In the genomic region with DNA sequence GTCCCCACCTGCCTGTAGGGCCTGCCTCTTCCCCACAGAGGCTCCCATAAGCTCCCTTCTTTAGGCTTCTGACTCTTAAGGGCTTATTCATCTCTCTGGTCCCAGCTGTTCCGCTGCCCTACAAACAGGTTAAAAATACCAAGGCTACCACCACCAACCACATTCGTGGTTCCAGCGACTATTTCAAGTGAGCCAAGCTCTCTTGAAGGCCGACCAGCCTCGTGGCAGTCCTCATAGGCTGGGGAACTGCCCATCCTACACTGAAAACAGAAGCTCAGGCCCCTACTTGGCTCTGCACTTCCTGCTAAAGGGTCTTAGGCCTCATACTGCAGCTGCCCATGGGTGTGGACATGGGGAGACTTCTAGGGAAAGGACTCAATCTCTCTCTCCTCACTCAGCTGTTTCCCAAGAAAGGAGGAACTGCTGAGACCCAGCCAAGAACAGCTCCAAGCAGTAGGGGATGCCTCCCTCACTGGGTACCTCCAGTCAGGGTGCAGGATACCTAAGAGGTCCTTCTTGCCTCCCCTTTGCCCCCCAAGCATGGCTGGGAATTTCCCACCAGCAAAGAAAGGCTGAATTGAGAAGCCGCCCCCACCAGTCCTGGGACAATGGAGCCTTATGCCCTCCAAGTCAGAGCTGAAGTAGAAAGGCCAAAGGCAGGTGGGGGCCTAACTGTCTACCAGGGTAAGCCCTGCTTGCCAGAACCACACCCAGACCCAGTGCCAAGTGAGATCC, we compare ENCODE assay signal across 8 mouse cellular contexts. TPM values are rescaled to one million over a fixed set of nuclear protein-coding genes. Genes with fewer than 3 reads are reported as not detected.
A peak's percentile ranks its signal among the peaks of the same experiment; 100 is the strongest.
DNase-seq lines count a peak whose midpoint lies in the region; ATAC-seq and TF ChIP-seq lines count a peak whose summit lies in the region.

No protein-coding gene starts in this region.

- intact Hi-C loops in heart, postnatal 25 days (cut with DNase I) = no loop called here

- H3K4me3 ChIP-seq in megakaryocyte, embryonic 14.5 days (replicated peaks) = peak overlapping the region; percentile 91

- no peak for TF ChIP-seq POLR2A in brain, embryonic 14.5 days (IDR thresholded peaks at IDR 0.05; ENCODE audit: borderline replicate concordance, extremely low read depth, insufficient read depth, insufficient read length, poor library complexity, severe bottlenecking)

- ATAC-seq in hematopoietic stem cell, adult 5-6 weeks (replicated peaks in 1 of 2; ENCODE audit: insufficient read depth in 1 of 2, low FRiP score in 2 of 2, low TSS enrichment in 1 of 2, low read depth in 1 of 2, poor library complexity in 2 of 2, severe bottlenecking in 2 of 2) = 0 out of 4 replicates have a peak, but pooled peaks have one; percentile 6 to 14

- peak; percentile 58 to 66 for DNase-seq in heart, adult 18-20 months
- DNase-seq in heart, postnatal 25 days (ENCODE audit: low spot score) = no peak
- peak; percentile 40 for DNase-seq in brain, embryonic 14.5 days (ENCODE audit: low read depth)
- no peak for DNase-seq in right cerebral cortex, adult 18-20 months
- no peak for DNase-seq in testis, postnatal 10 days (ENCODE audit: low spot score)
- no peak for DNase-seq in right cerebral cortex, postnatal 36 days (ENCODE audit: low spot score in 2 of 2)

- H3K36me3 ChIP-seq in megakaryocyte, embryonic 14.5 days (replicated peaks; ENCODE audit: low read length) = peaks cover 31% of the 10 kb centered on the region

- peaks cover 15% of the 10 kb centered on the region for H3K27me3 ChIP-seq in megakaryocyte, embryonic 14.5 days (replicated peaks)

- H3K4me1 ChIP-seq in megakaryocyte, embryonic 14.5 days = peaks cover 63% of the 10 kb centered on the region

- no peaks in the 10 kb centered on the region for H3K9me3 ChIP-seq in megakaryocyte, embryonic 14.5 days

- TF ChIP-seq CTCF in brain, embryonic 14.5 days (IDR thresholded peaks at IDR 0.05; ENCODE audit: borderline replicate concordance, extremely low read depth, insufficient read depth, insufficient read length) = no peak

RNA-seq across cellular contexts. Expression of gene Sema3b, which starts 2.6 kb away (rescaled TPM):
- 10 to 100 TPM; 20.4 to 22.9 TPM for total RNA-seq in heart, adult 18-20 months (2021)
- 10 to 100 TPM; 15.0 to 17.8 TPM for total RNA-seq in heart, postnatal 25 days (2021)
- polyA plus RNA-seq in brain, embryonic 14.5 days (2012; rRNA removed) = 3.9 and 6.7 TPM in 2 replicates
- total RNA-seq in hematopoietic stem cell, adult 5-6 weeks (2017) = not detected in 2 replicates
- not detected in 2 replicates for polyA plus RNA-seq in megakaryocyte, embryonic 14.5 days (2012; ENCODE audit: insufficient read depth, low replicate concordance)

RNA-seq across cellular contexts. Expression of gene Gnai2, which starts 23.5 kb away (rescaled TPM):
- total RNA-seq in heart, adult 18-20 months (2021) = 100 to 1,000 TPM; 241 to 253 TPM
- 100 to 1,000 TPM; 241 to 257 TPM for total RNA-seq in heart, postnatal 25 days (2021)
- polyA plus RNA-seq in brain, embryonic 14.5 days (2012; rRNA removed) = 488 and 561 TPM in 2 replicates
- total RNA-seq in hematopoietic stem cell, adult 5-6 weeks (2017) = 345 and 415 TPM in 2 replicates
- 1,319 and 1,886 TPM in 2 replicates for polyA plus RNA-seq in megakaryocyte, embryonic 14.5 days (2012; ENCODE audit: insufficient read depth, low replicate concordance)

RNA-seq across cellular contexts. Expression of gene Ifrd2, which starts 24.2 kb away (rescaled TPM):
- 10 to 100 TPM; 48.5 to 48.8 TPM for total RNA-seq in heart, adult 18-20 months (2021)
- 10 to 100 TPM; 44.6 to 45.8 TPM for total RNA-seq in heart, postnatal 25 days (2021)
- polyA plus RNA-seq in brain, embryonic 14.5 days (2012; rRNA removed) = 21.4 and 29.6 TPM in 2 replicates
- total RNA-seq in hematopoietic stem cell, adult 5-6 weeks (2017) = 49.8 and 62.7 TPM in 2 replicates
- 32.1 and 34.9 TPM in 2 replicates for polyA plus RNA-seq in megakaryocyte, embryonic 14.5 days (2012; ENCODE audit: insufficient read depth, low replicate concordance)

RNA-seq across cellular contexts. Expression of gene Hyal3, which starts 31.0 kb away (rescaled TPM):
- total RNA-seq in heart, adult 18-20 months (2021) = under 1 TPM; 0.28 to 0.37 TPM
- total RNA-seq in heart, postnatal 25 days (2021) = under 1 TPM; 0.45 to 0.62 TPM
- 1.2 and 1.6 TPM in 2 replicates for polyA plus RNA-seq in brain, embryonic 14.5 days (2012; rRNA removed)
- 0.35 and 3.9 TPM in 2 replicates for total RNA-seq in hematopoietic stem cell, adult 5-6 weeks (2017)
- 0.31 TPM in 1 of 2 replicates, not detected in the other for polyA plus RNA-seq in megakaryocyte, embryonic 14.5 days (2012; ENCODE audit: insufficient read depth, low replicate concordance)

RNA-seq across cellular contexts. Expression of gene Naa80, which starts 32.9 kb away (rescaled TPM):
- 10 to 100 TPM; 16.1 to 20.1 TPM for total RNA-seq in heart, adult 18-20 months (2021)
- 10 to 100 TPM; 14.0 to 18.4 TPM for total RNA-seq in heart, postnatal 25 days (2021)
- 28.8 and 32.4 TPM in 2 replicates for polyA plus RNA-seq in brain, embryonic 14.5 days (2012; rRNA removed)
- total RNA-seq in hematopoietic stem cell, adult 5-6 weeks (2017) = 12.2 and 12.7 TPM in 2 replicates
- 63.3 and 72.4 TPM in 2 replicates for polyA plus RNA-seq in megakaryocyte, embryonic 14.5 days (2012; ENCODE audit: insufficient read depth, low replicate concordance)

Comparison
In these comparisons a context has a peak if more than half of its experiments do, and no peak if none do; other contexts are left out.
1. DNase-seq: peak in heart, adult 18-20 months (2 of 2) and brain, embryonic 14.5 days (single experiment); none in heart, postnatal 25 days (single experiment), right cerebral cortex, adult 18-20 months (single experiment), testis, postnatal 10 days (single experiment) and right cerebral cortex, postnatal 36 days (0 of 2).
2. RNA of gene Sema3b, which starts 2.6 kb away (total RNA-seq): 20.4 to 22.9 TPM in heart, adult 18-20 months and 15.0 to 17.8 TPM in heart, postnatal 25 days; not detected in hematopoietic stem cell, adult 5-6 weeks; every median in the first group is over 10 times any median in the second.